Mouse (Mus musculus): ENCODE data around the gene Spata32.

DNA sequence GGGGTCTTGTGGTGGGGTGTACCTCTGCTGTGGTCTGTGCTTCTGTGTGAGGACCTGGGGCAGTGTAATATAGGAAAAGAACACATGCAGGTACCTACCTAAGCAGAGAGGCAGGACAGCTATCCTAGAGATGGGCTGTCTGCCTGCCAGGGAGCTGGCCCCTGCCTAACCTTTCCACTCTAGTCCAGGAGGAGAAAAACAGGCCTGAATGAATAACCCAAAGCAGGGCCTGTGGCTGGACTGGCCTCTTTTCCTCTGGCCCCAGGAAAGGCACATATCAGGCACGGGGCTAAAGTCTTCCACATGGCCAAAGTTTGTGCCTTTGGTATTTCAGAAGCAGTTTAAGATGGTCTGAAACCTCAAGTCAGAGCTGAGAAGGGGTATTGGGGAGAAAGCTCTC, 37.8 kb downstream of the Spata32 start:
- TF ChIP-seq POLR2A (IDR thresholded peaks at IDR 0.05; ENCODE audit: low read depth, low read length) = no peak
- no peak for TF ChIP-seq CTCF (IDR thresholded peaks at IDR 0.05; ENCODE audit: borderline replicate concordance, insufficient read depth, low read length)

Measured in embryonic fibroblast, embryonic 13.5 days (primary cell).